Mouse (Mus musculus): ENCODE results near the gene Gm815.

DNA sequence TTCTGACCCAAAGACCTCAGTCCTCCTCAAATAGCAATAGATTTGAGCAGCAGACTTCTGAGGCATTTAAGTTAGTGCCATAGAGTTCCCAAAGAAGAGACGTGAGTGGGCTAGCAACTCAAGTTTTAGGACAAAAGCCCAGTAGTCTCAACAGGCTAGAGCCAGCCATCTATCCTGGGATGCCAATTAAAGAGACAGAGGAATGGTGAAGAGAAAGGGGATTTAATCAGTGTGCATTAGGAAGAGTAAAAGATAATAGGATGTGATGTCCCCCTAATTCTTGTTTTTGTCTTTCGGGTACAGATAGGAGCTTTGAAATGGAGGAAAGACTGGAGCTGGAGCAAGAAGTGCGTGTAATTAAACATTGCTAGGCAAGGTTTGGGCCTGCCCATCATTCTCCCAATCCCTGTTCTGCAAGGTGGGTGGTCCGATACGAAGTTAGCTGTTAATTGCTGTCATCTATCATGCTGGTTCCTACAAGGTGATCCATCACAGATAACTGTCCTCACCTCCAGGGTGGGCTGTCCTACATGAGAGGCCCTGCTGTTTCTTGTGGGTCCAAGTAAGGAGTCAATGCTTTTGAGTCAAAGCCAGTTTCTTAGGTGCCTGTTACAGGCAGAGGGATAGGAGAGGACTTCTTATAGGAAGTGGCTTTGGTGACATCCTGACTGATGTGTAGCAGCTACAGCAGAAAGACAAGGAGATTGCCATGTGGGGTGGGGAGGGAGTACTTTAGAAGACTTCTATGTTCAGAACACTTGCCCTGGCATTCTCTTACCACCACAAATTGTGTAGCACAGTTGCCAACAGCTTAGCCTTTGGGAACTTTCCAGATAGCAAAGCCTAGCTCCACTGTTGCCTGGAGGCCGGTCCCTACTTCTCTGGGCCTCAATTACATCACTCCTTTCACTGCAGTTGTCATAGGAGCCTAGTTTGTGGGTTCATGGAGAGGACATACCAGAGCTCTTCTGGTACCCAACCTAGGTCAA is 44.9 kb downstream of the Gm815 start:
- TF ChIP-seq CTCF (IDR thresholded peaks at IDR 0.05; ENCODE audit: borderline replicate concordance, insufficient read depth, low read depth, low read length): no peak
- no peak for TF ChIP-seq POLR2A (IDR thresholded peaks at IDR 0.05; ENCODE audit: borderline replicate concordance, insufficient read depth, low read length)

All from cerebellum, adult 2 months (tissue).